Mouse (Mus musculus): ENCODE data around the gene Gba. TPM values are rescaled to one million over a fixed set of nuclear protein-coding genes. Genes with fewer than 3 reads are reported as not detected.

Gene Gba
- polyA plus RNA-seq, 1 experiment = 8.5 TPM

GRCm38 (mm10) chr3:89245688-89246171, 43.0 kb downstream of the Gba start, which contains the start of gene Krtcap2:
TSS of gene Krtcap2 (plus strand) at chr3:89245966.
- Histone ChIP-seq H3K36me3 (replicated peaks; ENCODE audit: low read length) (peaks cover 26% of the 10 kb centered on the region), H3K27me3 (replicated peaks) (no peaks in the 10 kb centered on the region), H3K4me3 (replicated peaks) (peak within 1 kb of the TSS; percentile 95), H3K9me3 (no peaks in the 10 kb centered on the region), H3K4me1 (peaks cover 80% of the 10 kb centered on the region)
- TF ChIP-seq FLI1 (IDR thresholded peaks at IDR 0.05; ENCODE audit: low read length) = no peak
- TF ChIP-seq GATA1 (IDR thresholded peaks at IDR 0.05; ENCODE audit: borderline replicate concordance, low read length) = no peak

GRCm38 (mm10) chr3:89246261-89247100, 43.8 kb downstream of the Gba start, which contains the start of gene Trim46:
TSS of gene Trim46 (minus strand) at chr3:89246309.
- no peak for TF ChIP-seq FLI1 (IDR thresholded peaks at IDR 0.05; ENCODE audit: low read length)
- no peak for TF ChIP-seq GATA1 (IDR thresholded peaks at IDR 0.05; ENCODE audit: borderline replicate concordance, low read length)
- peaks cover 88% of the 10 kb centered on the region for H3K4me1 ChIP-seq
- no peaks in the 10 kb centered on the region for H3K9me3 ChIP-seq
- peaks cover under 1% of the 10 kb centered on the region for H3K27me3 ChIP-seq (replicated peaks)
- H3K36me3 ChIP-seq (replicated peaks; ENCODE audit: low read length) = peaks cover 26% of the 10 kb centered on the region
- H3K4me3 ChIP-seq (replicated peaks) = peak within 1 kb of the TSS; percentile 95

- H3K36me3 ChIP-seq (replicated peaks; ENCODE audit: low read length) = peaks cover 19% of the 10 kb centered on the region
- H3K4me1 ChIP-seq = peaks cover 88% of the 10 kb centered on the region
- H3K9me3 ChIP-seq = no peaks in the 10 kb centered on the region
- no peak for TF ChIP-seq FLI1 (IDR thresholded peaks at IDR 0.05; ENCODE audit: low read length)
- no peak for TF ChIP-seq GATA1 (IDR thresholded peaks at IDR 0.05; ENCODE audit: borderline replicate concordance, low read length)
- peak overlapping the region; percentile 95 for H3K4me3 ChIP-seq (replicated peaks)
- peaks cover 11% of the 10 kb centered on the region for H3K27me3 ChIP-seq (replicated peaks)
These were observed 44.7 kb downstream of the Gba start for GRCm38 (mm10) chr3:89247466-89247865.

- no peak for TF ChIP-seq FLI1 (IDR thresholded peaks at IDR 0.05; ENCODE audit: low read length)
- peaks cover 19% of the 10 kb centered on the region for H3K36me3 ChIP-seq (replicated peaks; ENCODE audit: low read length)
- peaks cover 7% of the 10 kb centered on the region for H3K9me3 ChIP-seq
These were observed 47.8 kb downstream of the Gba start for GRCm38 (mm10) chr3:89250435-89251040.

GRCm38 (mm10) chr3:89251365-89251895, 48.7 kb downstream of the Gba start:
- Histone ChIP-seq H3K36me3 (replicated peaks; ENCODE audit: low read length) (peaks cover 19% of the 10 kb centered on the region), H3K27me3 (replicated peaks) (peaks cover 19% of the 10 kb centered on the region), H3K9me3 (peaks cover 7% of the 10 kb centered on the region), H3K4me1 (peaks cover 60% of the 10 kb centered on the region), H3K4me3 (replicated peaks) (peak overlapping the region; percentile 85)
- no peak for TF ChIP-seq FLI1 (IDR thresholded peaks at IDR 0.05; ENCODE audit: low read length)
- TF ChIP-seq GATA1 (IDR thresholded peaks at IDR 0.05; ENCODE audit: borderline replicate concordance, low read length) = no peak

More at GRCm38 (mm10) chr3:89250435-89251040, 47.8 kb downstream of the Gba start:
- Histone ChIP-seq H3K4me3 (replicated peaks) (peak overlapping the region; percentile 85), H3K4me1 (peaks cover 61% of the 10 kb centered on the region), H3K27me3 (replicated peaks) (peaks cover 19% of the 10 kb centered on the region)

- TF ChIP-seq GATA1 (IDR thresholded peaks at IDR 0.05; ENCODE audit: borderline replicate concordance, low read length) = no peak
- TF ChIP-seq FLI1 (IDR thresholded peaks at IDR 0.05; ENCODE audit: low read length) = no peak
- Histone ChIP-seq H3K9me3 (peaks cover 7% of the 10 kb centered on the region), H3K4me3 (replicated peaks) (no peak overlapping the region), H3K27me3 (replicated peaks) (peaks cover 37% of the 10 kb centered on the region), H3K36me3 (replicated peaks; ENCODE audit: low read length) (no peaks in the 10 kb centered on the region), H3K4me1 (peaks cover 55% of the 10 kb centered on the region)
These were observed 52.3 kb downstream of the Gba start for GRCm38 (mm10) chr3:89254994-89255393.

- H3K9me3 ChIP-seq = peaks cover 7% of the 10 kb centered on the region
- TF ChIP-seq FLI1 (IDR thresholded peaks at IDR 0.05; ENCODE audit: low read length) = no peak
- TF ChIP-seq GATA1 (IDR thresholded peaks at IDR 0.05; ENCODE audit: borderline replicate concordance, low read length) = no peak
- peaks cover 37% of the 10 kb centered on the region for H3K27me3 ChIP-seq (replicated peaks)
- peaks cover 43% of the 10 kb centered on the region for H3K4me1 ChIP-seq
- H3K4me3 ChIP-seq (replicated peaks) = no peak overlapping the region
- H3K36me3 ChIP-seq (replicated peaks; ENCODE audit: low read length) = no peaks in the 10 kb centered on the region
These were observed 53.4 kb downstream of the Gba start for GRCm38 (mm10) chr3:89256177-89256576.

Other genes starting within 250 kb of the Gba start
- 10.9 and 15.1 TPM in 2 replicates for gene Rusc1, start 109.6 kb upstream of the Gba start, polyA plus RNA-seq (2012; ENCODE audit: insufficient read depth, low replicate concordance)
- 14.8 and 27.6 TPM in 2 replicates for gene Gm43738, start 101.8 kb upstream of the Gba start, polyA plus RNA-seq (2012; ENCODE audit: insufficient read depth, low replicate concordance)
- 48.9 and 51.3 TPM in 2 replicates for gene Fdps, start 101.0 kb upstream of the Gba start, polyA plus RNA-seq (2012; ENCODE audit: insufficient read depth, low replicate concordance)
- gene Pklr, start 66.8 kb upstream of the Gba start, polyA plus RNA-seq (2012; ENCODE audit: insufficient read depth, low replicate concordance) = 0.26 TPM in 1 of 2 replicates, not detected in the other
- gene Hcn3, start 42.7 kb upstream of the Gba start, polyA plus RNA-seq (2012; ENCODE audit: insufficient read depth, low replicate concordance) = 0.36 and 0.68 TPM in 2 replicates
- 12.9 and 13.3 TPM in 2 replicates for gene Clk2, start 38.1 kb upstream of the Gba start, polyA plus RNA-seq (2012; ENCODE audit: insufficient read depth, low replicate concordance)
- 180 and 256 TPM in 2 replicates for gene Scamp3, start 25.5 kb upstream of the Gba start, polyA plus RNA-seq (2012; ENCODE audit: insufficient read depth, low replicate concordance)
- 23.3 and 39.8 TPM in 2 replicates for gene Fam189b, start 19.8 kb upstream of the Gba start, polyA plus RNA-seq (2012; ENCODE audit: insufficient read depth, low replicate concordance)
- 0.07 TPM in 1 of 2 replicates, not detected in the other for gene Thbs3, start 12.3 kb downstream of the Gba start, polyA plus RNA-seq (2012; ENCODE audit: insufficient read depth, low replicate concordance)
- 299 and 549 TPM in 2 replicates for gene Mtx1, start 24.2 kb downstream of the Gba start, polyA plus RNA-seq (2012; ENCODE audit: insufficient read depth, low replicate concordance)
- gene Muc1, start 26.1 kb downstream of the Gba start, polyA plus RNA-seq (2012; ENCODE audit: insufficient read depth, low replicate concordance) = 0.29 and 1.2 TPM in 2 replicates
- gene Krtcap2, start 43.0 kb downstream of the Gba start, polyA plus RNA-seq (2012; ENCODE audit: insufficient read depth, low replicate concordance) = 81.0 and 225 TPM in 2 replicates
- gene Trim46, start 43.4 kb downstream of the Gba start, polyA plus RNA-seq (2012; ENCODE audit: insufficient read depth, low replicate concordance) = 1.8 and 2.1 TPM in 2 replicates
- 435 and 701 TPM in 2 replicates for gene Dpm3, start 56.4 kb downstream of the Gba start, polyA plus RNA-seq (2012; ENCODE audit: insufficient read depth, low replicate concordance)
- 7.0 and 25.0 TPM in 2 replicates for gene Slc50a1, start 67.6 kb downstream of the Gba start, polyA plus RNA-seq (2012; ENCODE audit: insufficient read depth, low replicate concordance)
- gene Efna1, start 78.2 kb downstream of the Gba start, polyA plus RNA-seq (2012; ENCODE audit: insufficient read depth, low replicate concordance) = 0.16 TPM in 1 of 2 replicates, not detected in the other
- gene Efna3, start 120.0 kb downstream of the Gba start, polyA plus RNA-seq (2012; ENCODE audit: insufficient read depth, low replicate concordance) = not detected in 2 replicates
- 0.29 TPM in 1 of 2 replicates, not detected in the other for gene Efna4, start 135.1 kb downstream of the Gba start, polyA plus RNA-seq (2012; ENCODE audit: insufficient read depth, low replicate concordance)
- gene Adam15, start 147.1 kb downstream of the Gba start, polyA plus RNA-seq (2012; ENCODE audit: insufficient read depth, low replicate concordance) = 36.8 and 135 TPM in 2 replicates
- gene Dcst2, start 159.0 kb downstream of the Gba start, polyA plus RNA-seq (2012; ENCODE audit: insufficient read depth, low replicate concordance) = not detected in 2 replicates
- gene Dcst1, start 162.3 kb downstream of the Gba start, polyA plus RNA-seq (2012; ENCODE audit: insufficient read depth, low replicate concordance) = not detected in 2 replicates
- 76.2 and 120 TPM in 2 replicates for gene Zbtb7b, start 191.8 kb downstream of the Gba start, polyA plus RNA-seq (2012; ENCODE audit: insufficient read depth, low replicate concordance)
- gene Lenep, start 199.9 kb downstream of the Gba start, polyA plus RNA-seq (2012; ENCODE audit: insufficient read depth, low replicate concordance) = 0.31 and 0.95 TPM in 2 replicates
- gene Flad1, start 208.9 kb downstream of the Gba start, polyA plus RNA-seq (2012; ENCODE audit: insufficient read depth, low replicate concordance) = 23.1 and 23.4 TPM in 2 replicates
- gene Cks1b, start 215.5 kb downstream of the Gba start, polyA plus RNA-seq (2012; ENCODE audit: insufficient read depth, low replicate concordance) = 16.4 and 53.9 TPM in 2 replicates
- 22.7 and 67.6 TPM in 2 replicates for gene Shc1, start 215.5 kb downstream of the Gba start, polyA plus RNA-seq (2012; ENCODE audit: insufficient read depth, low replicate concordance)
- 35.3 and 137 TPM in 2 replicates for gene Pygo2, start 227.3 kb downstream of the Gba start, polyA plus RNA-seq (2012; ENCODE audit: insufficient read depth, low replicate concordance)
- gene Pbxip1, start 233.8 kb downstream of the Gba start, polyA plus RNA-seq (2012; ENCODE audit: insufficient read depth, low replicate concordance) = 23.0 and 29.3 TPM in 2 replicates